25 mouse cellular contexts compared by ENCODE assay signal in the genomic region with DNA sequence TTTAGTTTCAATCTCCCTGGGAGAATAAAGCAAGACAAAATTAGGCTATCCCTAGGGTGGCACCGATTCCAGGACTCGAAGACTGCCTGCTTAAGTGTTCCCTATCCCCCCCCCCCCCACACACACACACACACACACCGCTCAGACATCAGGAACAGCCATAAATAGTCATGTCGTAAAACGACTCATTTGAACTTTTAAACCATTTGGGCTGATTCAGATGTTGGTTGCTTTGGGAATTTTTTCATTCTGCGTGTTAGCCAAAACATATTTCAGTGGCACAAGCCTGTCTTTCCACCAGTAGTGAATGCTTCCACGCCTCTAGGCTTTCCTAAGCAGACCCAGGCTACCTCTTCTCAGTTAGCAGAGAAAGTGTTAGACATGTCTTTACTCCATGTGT. TPM values are rescaled to one million over a fixed set of nuclear protein-coding genes. Genes with fewer than 3 reads are reported as not detected.
"Had no signal": no experiment of that assay in that cellular context is flagged by ENCODE, and none has a peak within 500 bp of the region (broad histone marks: within the 10 kb centered on the region; RNA-seq: fewer than 3 reads in every experiment).

No protein-coding gene starts in this region.

- ATAC-seq: intestine, embryonic 15.5 days; liver, embryonic 12.5 days had no signal

- H3K9ac ChIP-seq: intestine, embryonic 15.5 days; limb, embryonic 12.5 days; liver, embryonic 12.5 days; liver, embryonic 15.5 days; neural tube, embryonic 12.5 days; neural tube, embryonic 15.5 days had no signal

- H3K9me3 ChIP-seq: intestine, embryonic 15.5 days; limb, embryonic 12.5 days; liver, embryonic 12.5 days; liver, embryonic 15.5 days; neural tube, embryonic 12.5 days; neural tube, embryonic 15.5 days had no signal

- H3K4me1 ChIP-seq: liver, embryonic 12.5 days; liver, embryonic 15.5 days had no signal

- DNase-seq: kidney, adult 11 months; kidney, postnatal 14 days; kidney, postnatal 4 days; layer of hippocampus, postnatal 36 days; liver; lung, adult 2 months; lung, postnatal 14 days; lung, postnatal 4 days; midbrain, embryonic 14.5 days; right cerebral cortex, adult 18-20 months; right cerebral cortex, postnatal 14 days; right cerebral cortex, postnatal 4 days; thymus, adult 2 months; thymus, postnatal 14 days; thymus, postnatal 4 days had no signal

- H3K27ac ChIP-seq: intestine, embryonic 15.5 days; left cerebral cortex, adult 2 months; liver, embryonic 12.5 days; liver, embryonic 15.5 days; neural tube, embryonic 12.5 days; neural tube, embryonic 15.5 days; stomach, postnatal 0 days had no signal

- H3K4me3 ChIP-seq: intestine, embryonic 15.5 days; left cerebral cortex, adult 2 months; limb, embryonic 12.5 days; liver, embryonic 12.5 days; liver, embryonic 15.5 days; neural tube, embryonic 12.5 days; neural tube, embryonic 15.5 days had no signal

- H3K36me3 ChIP-seq: intestine, embryonic 15.5 days; limb, embryonic 12.5 days; liver, embryonic 12.5 days; liver, embryonic 15.5 days; neural tube, embryonic 12.5 days; neural tube, embryonic 15.5 days had no signal

- H3K4me2 ChIP-seq: intestine, embryonic 15.5 days; liver, embryonic 12.5 days; liver, embryonic 15.5 days; midbrain, embryonic 11.5 days had no signal

RNA-seq across cellular contexts. Expression of a gene that starts 1.4 kb away (rescaled TPM):
- total RNA-seq: megakaryocyte-erythroid progenitor cell, adult 5-6 weeks had no signal
